Mouse (Mus musculus): ENCODE results near the gene Bcl2l11.

Gene Bcl2l11

DNA sequence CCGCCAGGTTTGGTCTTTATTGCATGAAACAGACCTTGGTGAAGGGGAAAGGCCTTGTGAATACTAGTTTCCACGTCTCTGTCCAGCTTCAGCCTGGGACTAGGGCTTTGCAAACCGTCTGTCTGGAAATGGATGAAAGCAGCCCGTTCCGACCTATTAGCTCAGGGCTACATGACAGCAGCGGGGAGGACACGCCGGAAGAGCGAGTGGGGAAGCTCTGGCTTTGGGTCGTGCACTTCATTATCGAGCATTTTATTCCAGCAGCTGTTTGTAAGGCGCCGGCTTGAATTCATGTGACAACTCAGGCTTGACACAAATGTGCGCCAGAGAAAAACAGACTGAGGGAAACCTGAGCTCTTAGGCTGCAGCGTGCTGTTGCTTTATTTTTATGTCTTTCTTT, 13.9 kb downstream of the Bcl2l11 start:
- DNase-seq (ENCODE audit: low spot score), result peak; percentile 62

- no peak for DNase-seq (ENCODE audit: low spot score)
These were observed 14.3 kb downstream of the Bcl2l11 start for GRCm38 (mm10) chr2:128140183-128140582.

DNA sequence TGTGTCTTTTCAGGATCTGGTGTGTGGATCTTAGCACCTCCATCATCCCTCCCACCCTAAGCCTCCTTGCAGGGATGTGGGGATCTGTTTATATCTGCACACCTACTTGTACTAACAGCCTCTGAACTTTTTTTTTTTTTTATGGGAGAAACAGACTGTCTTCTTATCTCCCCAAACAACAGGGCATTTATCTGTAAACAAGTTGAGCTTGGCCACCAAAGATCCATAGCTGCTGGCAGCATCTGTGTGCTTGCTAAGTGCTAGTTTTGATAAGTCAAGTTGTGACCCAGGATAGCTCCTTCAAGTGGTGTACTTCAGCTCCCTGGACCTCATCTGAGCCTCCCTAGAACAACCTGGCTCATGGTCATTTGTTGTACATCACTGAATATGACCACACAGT, 18.2 kb downstream of the Bcl2l11 start:
- DNase-seq (ENCODE audit: low spot score), result no peak

DNA sequence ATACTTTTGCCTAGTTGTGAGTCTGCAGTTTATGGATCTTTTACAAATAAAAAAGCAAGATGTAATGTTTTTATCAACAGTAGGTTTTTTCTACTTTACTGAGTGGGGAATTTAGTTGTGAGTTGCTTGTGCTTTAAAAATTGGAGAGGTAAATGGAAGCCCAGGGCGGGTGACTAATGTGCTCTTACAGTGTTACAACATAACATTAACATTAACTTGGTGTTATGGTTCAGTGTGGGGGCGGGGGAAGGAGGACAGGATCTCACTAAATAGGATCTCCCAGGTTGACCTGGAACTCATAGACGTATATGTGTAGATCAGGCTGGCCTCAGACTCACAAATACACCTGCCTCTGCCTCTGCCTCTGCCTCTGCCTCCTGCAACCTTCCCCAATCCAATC, 19.6 kb downstream of the Bcl2l11 start:
- no peak for DNase-seq (ENCODE audit: low spot score)

DNA sequence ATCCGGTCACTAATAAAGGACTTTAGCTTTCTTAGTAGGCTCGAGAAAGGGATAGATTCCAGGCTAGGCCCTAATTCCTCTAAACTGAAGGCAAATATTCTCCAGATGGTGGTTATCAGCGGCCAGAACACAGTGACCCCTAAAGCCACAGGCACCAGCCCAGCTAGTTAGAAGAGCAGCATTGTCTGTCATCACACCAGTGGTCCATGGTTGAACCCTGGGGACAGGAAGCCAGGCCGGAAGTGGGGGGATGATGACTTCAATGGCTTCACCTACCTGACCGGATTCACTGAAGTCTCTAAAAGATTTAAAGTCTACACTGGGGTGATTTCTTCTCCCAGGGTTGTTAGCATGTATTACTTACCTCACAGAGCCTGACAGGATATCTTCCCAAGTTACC, 23.8 kb downstream of the Bcl2l11 start:
- DNase-seq (ENCODE audit: low spot score), result no peak

DNA sequence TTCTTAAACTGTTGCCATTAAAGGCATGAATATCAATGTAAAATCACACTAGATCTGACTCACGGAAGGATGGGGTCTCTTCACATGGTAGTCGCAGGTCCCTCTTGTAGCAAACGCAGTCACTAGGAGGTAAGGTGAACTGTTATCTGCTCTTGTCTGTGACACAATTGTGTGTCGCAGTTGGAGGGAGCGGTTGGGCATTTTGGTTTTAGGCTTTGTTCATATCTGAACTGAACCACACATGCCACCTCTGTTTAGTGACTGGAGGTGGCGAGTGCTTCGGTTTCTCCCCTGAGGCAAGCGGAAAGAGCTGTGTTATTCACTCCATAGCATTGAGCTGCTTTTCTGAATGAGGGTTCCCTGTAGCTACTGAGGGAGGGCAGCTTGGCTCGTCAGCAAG, 26.4 kb downstream of the Bcl2l11 start:
- no peak for DNase-seq (ENCODE audit: low spot score)

GRCm38 (mm10) chr2:128152845-128153550, 27.2 kb downstream of the Bcl2l11 start:
- no peak for DNase-seq (ENCODE audit: low spot score)

- DNase-seq (ENCODE audit: low spot score), result peak; percentile 42
These were observed 27.7 kb downstream of the Bcl2l11 start for GRCm38 (mm10) chr2:128153551-128153910.

DNA sequence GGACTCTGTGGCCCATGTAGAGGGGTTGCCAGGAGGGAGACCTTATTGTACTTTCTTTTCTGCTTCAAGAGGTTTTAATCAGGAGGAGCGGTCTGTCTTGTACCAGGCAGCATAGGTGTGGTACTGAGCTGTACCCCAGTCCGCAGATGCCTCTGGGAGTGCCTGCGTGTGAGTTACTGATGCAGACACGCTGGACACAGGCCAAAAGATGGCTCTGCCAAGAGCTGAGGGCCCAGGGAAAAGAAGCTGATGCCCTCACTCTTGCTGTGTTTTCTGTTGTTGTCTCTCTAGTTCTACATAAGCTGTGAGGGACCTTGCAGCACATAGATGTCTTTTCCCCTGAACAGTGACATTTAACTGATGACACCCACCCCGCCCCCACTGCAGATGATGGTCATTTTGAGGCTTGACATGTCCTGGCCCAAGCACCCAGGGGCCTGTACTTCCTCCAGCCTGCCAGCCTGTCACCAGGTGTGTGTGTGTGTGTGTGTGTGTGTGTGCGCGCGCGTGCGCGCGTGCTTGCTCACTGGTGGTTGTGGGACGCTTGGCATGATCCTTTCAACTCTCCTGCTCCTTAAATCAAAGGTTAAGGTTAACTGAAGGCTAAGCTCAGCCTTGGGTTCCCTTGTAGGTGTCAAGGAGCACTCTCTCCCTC, 29.7 kb downstream of the Bcl2l11 start:
- no peak for DNase-seq (ENCODE audit: low spot score)

GRCm38 (mm10) chr2:128156067-128156462, 30.2 kb downstream of the Bcl2l11 start:
- DNase-seq (ENCODE audit: low spot score), result no peak

DNA sequence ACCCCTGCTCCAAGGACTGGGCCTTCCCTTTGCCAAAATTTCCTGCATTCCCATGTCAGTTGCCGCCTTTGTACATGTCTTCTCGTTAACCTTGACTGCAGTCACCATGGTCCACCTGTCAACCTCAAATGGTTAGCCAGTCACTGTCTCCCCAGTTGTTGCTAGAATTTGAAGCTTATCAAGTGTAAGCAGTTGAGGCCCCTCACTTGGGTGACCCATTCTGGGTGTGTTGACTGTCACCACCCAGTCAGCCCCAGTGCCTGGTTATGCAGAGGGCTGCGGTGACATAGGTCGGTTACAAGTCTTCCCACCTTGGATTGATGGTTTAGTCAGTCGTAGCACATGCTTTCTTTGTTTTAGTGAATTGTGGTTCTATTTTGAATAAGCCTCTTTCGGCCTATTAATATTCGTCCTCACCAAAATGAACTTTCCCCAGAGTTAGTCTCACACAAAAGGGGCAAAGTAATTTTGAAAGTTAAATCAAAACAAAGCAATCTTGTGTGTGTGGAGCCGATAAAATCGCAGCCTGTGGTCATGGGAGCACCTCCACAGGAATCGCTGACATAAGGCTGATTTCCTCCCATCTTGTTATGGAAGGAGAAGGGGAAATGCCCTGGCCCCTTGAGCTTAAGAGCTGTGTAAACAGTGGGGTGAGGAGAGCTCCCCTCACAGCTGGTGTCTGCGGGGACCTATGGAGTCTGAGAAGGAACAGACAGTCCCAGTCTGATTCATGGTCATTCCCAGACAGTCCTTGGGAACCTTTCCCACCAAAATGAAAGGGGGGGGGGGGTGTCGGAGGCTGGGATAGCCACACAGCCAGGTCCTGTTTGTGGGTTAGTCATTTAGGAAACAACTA, 30.9 kb downstream of the Bcl2l11 start:
- no peak for DNase-seq (ENCODE audit: low spot score)

DNA sequence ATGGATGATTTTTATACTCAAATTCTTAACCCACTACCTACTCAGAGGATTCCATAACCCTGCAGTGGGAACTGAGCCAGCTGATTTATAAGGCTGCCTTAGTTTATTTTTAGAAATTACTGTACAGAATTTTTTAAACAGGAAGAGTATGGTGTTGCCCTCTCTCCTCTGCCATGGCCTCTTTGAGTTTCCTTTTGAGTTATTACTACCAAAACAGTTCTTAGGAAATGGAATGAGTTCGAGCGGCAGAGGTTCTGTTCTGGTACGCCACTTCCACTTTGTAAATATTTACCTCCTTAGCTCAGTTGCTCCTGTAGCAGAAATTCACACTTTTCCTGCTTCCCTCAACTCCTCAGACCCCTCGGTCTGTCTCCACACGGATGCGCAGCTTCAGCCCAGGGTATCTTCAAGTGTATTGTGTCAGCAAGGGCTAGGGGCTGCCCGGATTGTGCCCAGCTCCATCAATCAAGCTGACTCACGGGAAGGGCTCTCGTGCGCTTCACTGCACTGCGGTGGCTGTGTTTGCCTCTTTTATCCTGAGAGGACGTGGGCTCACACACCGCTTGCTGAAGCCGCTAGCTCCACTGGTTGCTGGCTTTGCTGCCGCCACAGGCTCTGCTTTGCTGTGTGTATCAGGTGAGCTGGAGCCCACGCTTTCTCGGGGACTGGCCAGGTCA, 33.0 kb downstream of the Bcl2l11 start:
- DNase-seq (ENCODE audit: low spot score), result peak; percentile 37

GRCm38 (mm10) chr2:128159619-128160125, 33.8 kb downstream of the Bcl2l11 start:
- no peak for DNase-seq (ENCODE audit: low spot score)

- no peak for DNase-seq (ENCODE audit: low spot score)
These were observed 37.3 kb downstream of the Bcl2l11 start for GRCm38 (mm10) chr2:128163177-128163576.

- DNase-seq (ENCODE audit: low spot score), result peak; percentile 32
These were observed 41.0 kb downstream of the Bcl2l11 start for GRCm38 (mm10) chr2:128166623-128167423.

DNA sequence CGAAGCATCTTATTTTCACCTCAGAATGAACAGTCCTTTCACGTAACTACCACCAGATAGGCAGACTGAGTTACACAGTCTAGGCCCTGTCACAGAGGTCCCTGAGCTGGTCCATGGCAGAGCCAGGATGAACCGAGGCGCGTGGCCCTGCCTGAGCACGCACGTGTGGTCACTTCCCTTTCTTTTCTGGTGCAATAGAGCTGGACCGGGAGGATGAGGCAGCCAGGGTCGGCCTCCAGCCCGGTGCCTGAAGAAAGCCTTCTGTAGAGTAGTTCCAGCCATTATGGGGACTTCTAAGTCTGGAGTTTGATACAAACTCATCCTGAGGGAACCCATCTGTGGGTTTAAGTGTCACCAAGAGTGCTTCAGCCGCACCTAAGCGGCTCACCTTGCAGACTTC, 42.1 kb downstream of the Bcl2l11 start:
- DNase-seq (ENCODE audit: low spot score), result no peak

DNA sequence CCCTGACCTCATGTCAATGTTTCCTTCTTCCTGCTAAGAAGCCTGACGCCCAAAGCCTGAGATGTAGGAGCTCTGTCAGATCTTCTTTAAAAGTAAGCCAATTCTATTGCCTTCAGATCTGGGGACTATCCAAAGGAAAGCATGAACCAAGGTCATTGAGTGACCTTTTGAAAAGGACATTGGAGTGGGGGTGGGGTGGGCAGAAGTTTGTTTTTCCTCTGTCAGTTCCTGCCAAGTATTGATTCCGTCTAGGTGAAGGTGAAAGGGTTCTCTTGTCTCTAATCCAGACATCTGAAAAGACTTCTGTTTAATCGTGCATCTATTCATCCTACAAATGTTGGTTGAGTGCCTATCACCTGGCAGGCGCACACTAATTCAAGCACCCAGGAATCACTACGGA, 43.6 kb downstream of the Bcl2l11 start:
- DNase-seq (ENCODE audit: low spot score), result no peak

DNA sequence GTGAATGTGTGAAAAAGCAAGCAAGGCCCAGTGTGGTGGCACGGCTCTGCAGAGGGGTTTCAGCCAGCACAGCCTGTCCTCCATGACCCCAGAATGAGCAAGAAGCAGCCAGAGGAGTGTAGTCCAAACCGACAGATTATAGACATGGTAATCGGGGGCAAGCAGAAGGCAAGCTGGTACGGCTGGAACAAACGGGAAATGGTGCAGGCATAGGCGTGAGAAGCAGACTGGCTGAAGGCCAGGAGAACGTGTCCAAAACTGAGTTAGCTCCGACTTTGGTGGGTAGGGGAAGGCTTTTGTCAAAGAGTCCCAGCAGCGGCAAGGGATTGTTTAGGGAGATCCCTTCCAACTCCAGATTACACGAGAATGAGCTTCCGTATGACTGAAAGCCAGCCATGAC, 44.1 kb downstream of the Bcl2l11 start:
- no peak for DNase-seq (ENCODE audit: low spot score)

DNA sequence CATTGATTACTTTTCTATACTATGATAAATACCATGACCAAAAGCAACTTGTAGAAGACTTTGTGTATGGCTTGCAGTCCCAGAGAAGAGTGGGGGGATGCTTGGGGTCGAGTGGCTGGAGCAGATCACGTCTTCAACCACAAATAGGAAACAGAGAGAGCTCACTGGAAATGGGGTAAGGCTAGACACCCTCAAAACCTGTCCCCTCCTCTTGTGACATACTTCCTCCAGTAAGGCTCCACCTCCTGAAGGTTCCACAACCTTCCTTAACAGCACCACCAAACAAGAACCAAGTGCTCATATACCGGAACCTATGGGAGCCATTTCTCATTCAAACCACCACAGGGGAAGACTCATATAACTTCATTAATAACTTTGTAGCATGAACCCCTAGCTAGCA, 44.8 kb downstream of the Bcl2l11 start:
- DNase-seq (ENCODE audit: low spot score), result no peak

DNA sequence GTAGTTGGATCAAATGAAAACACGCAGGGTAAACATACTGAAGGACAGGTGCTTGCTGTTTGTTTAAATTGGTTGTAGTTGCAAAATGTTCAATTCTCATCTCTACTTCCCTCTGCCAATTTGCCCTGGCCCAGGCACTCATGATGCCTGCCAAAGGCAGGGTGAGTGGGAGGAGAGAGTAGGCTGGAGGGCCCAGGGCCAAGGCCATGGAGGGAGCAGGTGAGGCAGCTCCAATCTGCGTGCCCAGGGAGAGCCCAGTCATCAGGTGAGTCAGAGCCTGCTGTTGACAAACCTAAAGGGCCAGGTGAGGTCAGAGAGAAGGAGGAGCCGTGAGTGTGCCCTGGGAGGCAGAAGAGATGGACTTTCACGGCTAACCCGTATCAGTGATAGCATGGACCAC, 46.4 kb downstream of the Bcl2l11 start:
- no peak for DNase-seq (ENCODE audit: low spot score)

- DNase-seq (ENCODE audit: low spot score), result no peak
These were observed 48.3 kb downstream of the Bcl2l11 start for GRCm38 (mm10) chr2:128174176-128174575.

All from retina, embryonic 14.5 days (tissue).